Mouse (Mus musculus) spleen, postnatal 0 days (tissue): ENCODE data around the gene Psg17. TPM values are rescaled to one million over a fixed set of nuclear protein-coding genes. Genes with fewer than 3 reads are reported as not detected.

Source experiments
- polyA plus RNA-seq: library from polyadenylated mRNA; unstranded; fragments of >200 nt; fragmentation: Nextera tagmentation; extraction: Ambion mirVana; gene quantifications from 2 replicates; pipeline ENCODE4 v1.2.1, GENCODE M21; 2015

The Psg17 gene
- not detected in 2 replicates for polyA plus RNA-seq

DNA sequence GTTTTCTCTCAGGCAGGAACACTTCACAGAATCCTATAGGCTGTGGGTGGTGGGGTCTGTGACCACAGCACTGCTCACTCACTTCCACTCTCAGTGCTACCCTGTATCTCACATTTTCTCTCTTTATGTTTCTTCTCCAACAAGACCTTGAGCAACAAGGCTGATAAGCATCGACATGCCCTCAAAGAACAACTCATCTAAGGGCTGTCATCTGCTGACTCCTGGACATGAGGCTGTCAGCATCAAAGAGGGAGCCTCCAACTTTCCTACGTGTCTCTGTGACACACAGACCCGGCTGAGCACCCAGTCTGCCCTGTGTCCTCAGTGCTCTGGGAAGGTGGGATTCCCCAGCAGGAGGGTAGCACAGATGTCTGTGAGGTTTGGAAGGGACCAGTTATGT is at the start of gene Psg17:
Gene Psg17, minus strand, starts transcription at position 101 of the 400 bp plus-strand sequence.

DNA sequence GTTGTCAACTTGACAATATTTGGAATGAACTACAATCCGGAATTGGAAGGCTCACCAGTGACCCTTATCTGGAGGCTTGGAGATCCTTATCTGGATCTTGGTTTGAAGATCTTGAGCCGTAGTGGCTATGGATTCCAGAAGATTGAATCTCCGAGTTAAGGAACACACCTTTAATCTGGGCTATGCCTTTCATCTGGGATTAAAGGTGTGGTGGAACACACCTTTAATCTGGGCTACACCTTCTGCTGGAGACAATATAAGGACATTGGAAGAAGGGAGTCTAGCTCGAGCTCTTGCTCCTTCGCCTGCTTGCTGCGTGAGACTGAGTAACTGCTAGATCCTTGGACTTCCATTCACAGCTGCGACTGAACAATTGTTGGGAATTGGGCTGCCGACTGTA is 49.6 kb upstream of the Psg17 start, which contains the start of gene Pglyrp1:
Gene Pglyrp1, plus strand, starts transcription at position 301 of the 400 bp plus-strand sequence.

DNA sequence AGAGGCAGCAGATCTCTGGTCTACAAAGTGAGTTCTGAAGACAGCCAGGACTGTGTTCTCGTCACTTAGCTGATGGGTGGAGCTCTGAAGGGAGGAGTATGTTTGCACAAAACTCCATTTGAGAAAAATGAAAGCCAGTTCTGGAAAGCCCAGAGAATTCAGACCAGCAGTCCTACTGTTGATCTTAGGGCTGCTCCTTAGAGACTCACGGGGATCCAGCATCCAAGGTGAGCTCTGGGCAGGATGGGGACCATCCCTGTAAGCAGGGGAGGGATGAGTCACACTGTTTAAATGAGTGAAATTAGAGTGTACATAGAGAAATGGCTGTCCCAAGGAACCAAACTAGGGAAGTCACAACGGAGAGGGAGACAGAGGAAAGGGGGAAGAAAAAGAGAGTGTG is 18.5 kb upstream of the Psg17 start, which contains the start of gene Mill2:
Gene Mill2, plus strand, starts transcription at position 102 of the 400 bp plus-strand sequence.

DNA sequence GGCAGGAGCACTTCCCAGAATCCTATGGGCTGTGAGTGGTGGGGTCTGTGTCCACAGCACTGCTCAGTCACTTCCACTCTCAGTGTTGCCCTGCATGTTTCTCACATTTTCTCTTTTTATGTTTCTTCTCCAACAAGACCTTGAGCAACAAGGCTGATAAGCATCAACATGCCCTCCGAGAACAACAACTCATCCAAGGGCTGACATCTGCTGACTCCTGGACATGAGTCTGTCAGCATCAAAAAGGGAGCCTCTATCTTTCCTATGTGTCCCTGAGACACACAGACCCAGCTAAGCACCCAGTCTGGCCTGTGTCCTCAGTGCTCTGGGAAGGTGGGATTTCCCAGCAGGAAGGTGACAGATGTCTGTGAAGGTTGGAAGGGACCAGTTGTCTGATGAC is 23.0 kb downstream of the Psg17 start, which contains the start of gene Psg19:
Gene Psg19, minus strand, starts transcription at position 101 of the 400 bp plus-strand sequence.

Other genes starting within 250 kb of the Psg17 start
- gene Psg23, start 205.1 kb downstream of the Psg17 start, polyA plus RNA-seq = not detected in 2 replicates
- not detected in 2 replicates for gene Psg21, start 164.9 kb downstream of the Psg17 start, polyA plus RNA-seq
- gene Psg20, start 135.4 kb downstream of the Psg17 start, polyA plus RNA-seq = not detected in 2 replicates
- gene Psg22, start 103.5 kb downstream of the Psg17 start, polyA plus RNA-seq = 0.08 TPM in 1 of 2 replicates, not detected in the other
- not detected in 2 replicates for gene Psg19, start 23.1 kb downstream of the Psg17 start, polyA plus RNA-seq
- gene Mill2, start 18.4 kb upstream of the Psg17 start, polyA plus RNA-seq = 0.60 and 0.80 TPM in 2 replicates
- gene Pglyrp1, start 49.7 kb upstream of the Psg17 start, polyA plus RNA-seq = 247 and 352 TPM in 2 replicates
- 12.5 and 14.3 TPM in 2 replicates for gene Ccdc61, start 88.8 kb upstream of the Psg17 start, polyA plus RNA-seq
- gene Nova2, start 104.3 kb upstream of the Psg17 start, polyA plus RNA-seq = 0.31 and 0.36 TPM in 2 replicates
- not detected in 2 replicates for gene Nanos2, start 165.8 kb upstream of the Psg17 start, polyA plus RNA-seq
- gene Mypop, start 169.6 kb upstream of the Psg17 start, polyA plus RNA-seq = 1.1 and 1.4 TPM in 2 replicates
- 7.4 and 8.6 TPM in 2 replicates for gene Irf2bp1, start 182.4 kb upstream of the Psg17 start, polyA plus RNA-seq
- 0.15 and 0.19 TPM in 2 replicates for gene Foxa3, start 201.9 kb upstream of the Psg17 start, polyA plus RNA-seq
- gene Sympk, start 202.8 kb upstream of the Psg17 start, polyA plus RNA-seq = 11.2 and 11.7 TPM in 2 replicates
- not detected in 2 replicates for gene Rsph6a, start 233.1 kb upstream of the Psg17 start, polyA plus RNA-seq